Mouse (Mus musculus) cerebellum, adult 2 months (tissue): ENCODE data around the gene Aox3.

ENCODE experiments used
- CTCF ChIP-seq: fragments of 200-500 bp; IDR thresholded peaks from 2 replicates; pipeline ENCODE4 v1.5.1; 2011; ENCODE audit warnings: low read depth, mild to moderate bottlenecking, control low read depth, low read length, moderate library complexity, borderline replicate concordance; ENCODE audit not compliant: insufficient read depth
- POLR2A ChIP-seq: fragments of 200-500 bp; IDR thresholded peaks from 2 replicates; pipeline ENCODE4 v1.6.1; 2011; ENCODE audit warnings: low read length, control low read depth, borderline replicate concordance; ENCODE audit not compliant: insufficient read depth

- no peak for TF ChIP-seq CTCF
- no peak for TF ChIP-seq POLR2A
Measured at GRCm38 (mm10) chr1:58101531-58102146, 11.3 kb upstream of the Aox3 start.
